Mouse (Mus musculus) forebrain, embryonic 11.5 days (tissue): Measurements from ENCODE around the gene Trim25. TPM values are rescaled to one million over a fixed set of nuclear protein-coding genes. Genes with fewer than 3 reads are reported as not detected.

Experiments
- ATAC-seq: fragments of 200-750 bp; cut with Nextera tagmentation; replicated peaks from 2 replicates; pipeline ENCODE4 v1.8.0; 2017; ENCODE audit warnings: moderate TSS enrichment; ENCODE audit not compliant: low FRiP score
- DNase-seq: peaks from one replicate; pipeline ENCODE4 v3.0.0-alpha.2; 2017; ENCODE audit warnings: low spot score
- H3K27ac ChIP-seq: fragments of 300-500 bp; sonication (generic); 2 replicates; pipeline ENCODE4 v1.5.1; 2014; ENCODE audit warnings: low read depth, low read length
- H3K27me3 ChIP-seq: fragments of 300-500 bp; sonication (generic); 2 replicates; pipeline ENCODE4 v1.6.1; 2014; ENCODE audit warnings: mild to moderate bottlenecking, low read length, mixed read lengths; ENCODE audit not compliant: control insufficient read depth, insufficient read depth
- H3K36me3 ChIP-seq: fragments of 300-500 bp; sonication (generic); 2 replicates; pipeline ENCODE4 v1.6.1; 2014; ENCODE audit warnings: mild to moderate bottlenecking, low read length, moderate library complexity, mixed read lengths; ENCODE audit not compliant: control insufficient read depth, insufficient read depth
- H3K4me1 ChIP-seq: fragments of 300-500 bp; sonication (generic); replicated peaks from 2 replicates; pipeline ENCODE4 v1.6.1; 2014; ENCODE audit warnings: low read length, mixed read lengths; ENCODE audit not compliant: control insufficient read depth, insufficient read depth
- H3K4me2 ChIP-seq: fragments of 300-500 bp; sonication (generic); 2 replicates; pipeline ENCODE4 v1.6.1; 2014; ENCODE audit warnings: low read depth, mild to moderate bottlenecking, low read length, moderate library complexity, mixed read lengths; ENCODE audit not compliant: severe bottlenecking
- H3K4me3 ChIP-seq: fragments of 300-500 bp; sonication (generic); 2 replicates; pipeline ENCODE4 v1.5.1; 2014; ENCODE audit warnings: low read depth, low read length
- H3K9ac ChIP-seq: fragments of 300-500 bp; sonication (generic); 2 replicates; pipeline ENCODE4 v1.6.1; 2014; ENCODE audit warnings: low read length
- H3K9me3 ChIP-seq: fragments of 300-500 bp; sonication (generic); 2 replicates; pipeline ENCODE4 v1.6.1; 2016; ENCODE audit warnings: low read length, mixed read lengths; ENCODE audit not compliant: control insufficient read depth
- WGBS: fragments of 180-500 bp; shearing (Covaris S2); extraction: QIAGEN DNeasy Blood & Tissue Kit; methylation state at CpG from one replicate; pipeline ENCODE4 v1.1.7; 2014; 5-methylcytosine and 5-hydroxymethylcytosine counted together
- polyA plus RNA-seq: library from polyadenylated mRNA; unstranded; fragments of >200 nt; fragmentation: Nextera tagmentation; extraction: Ambion mirVana; gene quantifications from 2 replicates; pipeline ENCODE4 v1.2.1, GENCODE M21; 2014

Gene Trim25
- polyA plus RNA-seq, 1 experiment from 2014 or later, result 2.1 TPM

GRCm38 (mm10) chr11:89058515-89059270 is 59.5 kb downstream of the Trim25 start:
- no peaks in the 10 kb centered on the region for H3K9me3 ChIP-seq
- H3K4me1 ChIP-seq, result peaks cover 11% of the 10 kb centered on the region
- H3K27ac ChIP-seq, result no peak overlapping the region
- H3K4me3 ChIP-seq, result peak overlapping the region; percentile 3; the same call in 1 of the 2 replicates
- H3K27me3 ChIP-seq, result no peaks in the 10 kb centered on the region
- H3K4me2 ChIP-seq, result peak overlapping the region; percentile 95
- 75% methylated on average over 11 of the region's 11 CpGs for WGBS
- DNase-seq (peak; percentile 65), ATAC-seq (no peak)
- no peaks in the 10 kb centered on the region for H3K36me3 ChIP-seq
- H3K9ac ChIP-seq, result no peak overlapping the region; the same call in 1 of the 2 replicates

GRCm38 (mm10) chr11:89059919-89060422 is 60.8 kb downstream of the Trim25 start:
- Histone ChIP-seq H3K27ac (no peak overlapping the region), H3K36me3 (no peaks in the 10 kb centered on the region), H3K4me3 (peak overlapping the region; percentile 79), H3K4me2 (peak overlapping the region; percentile 95), H3K27me3 (no peaks in the 10 kb centered on the region), H3K9me3 (no peaks in the 10 kb centered on the region), H3K9ac (peak overlapping the region; percentile 84), H3K4me1 (peaks cover 11% of the 10 kb centered on the region)
- DNase-seq, result no peak
- ATAC-seq, result peak; percentile 83
- WGBS, result under 1% methylated on average over 33 of the region's 33 CpGs

- Histone ChIP-seq H3K9me3 (no peaks in the 10 kb centered on the region), H3K36me3 (no peaks in the 10 kb centered on the region), H3K9ac (peak overlapping the region; percentile 84), H3K27ac (no peak overlapping the region), H3K4me3 (peak overlapping the region; percentile 79), H3K4me2 (peak overlapping the region; percentile 95), H3K27me3 (no peaks in the 10 kb centered on the region), H3K4me1 (peaks cover 11% of the 10 kb centered on the region)
- peak; percentile 94 for DNase-seq
- peak; percentile 94 for ATAC-seq
- WGBS, result under 1% methylated on average over 63 of the region's 63 CpGs
Observed at GRCm38 (mm10) chr11:89060423-89061089, 61.4 kb downstream of the Trim25 start.

GRCm38 (mm10) chr11:89061362-89061761 is 62.2 kb downstream of the Trim25 start:
- H3K4me3 ChIP-seq, result no peak overlapping the region
- H3K9ac ChIP-seq, result no peak overlapping the region
- H3K36me3 ChIP-seq, result no peaks in the 10 kb centered on the region
- DNase-seq, result no peak
- 87% methylated on average over 7 of the region's 7 CpGs for WGBS
- H3K4me2 ChIP-seq, result no peak overlapping the region
- peaks cover 11% of the 10 kb centered on the region for H3K4me1 ChIP-seq
- ATAC-seq, result no peak
- no peaks in the 10 kb centered on the region for H3K27me3 ChIP-seq
- no peaks in the 10 kb centered on the region for H3K9me3 ChIP-seq
- H3K27ac ChIP-seq, result no peak overlapping the region

- no peak overlapping the region for H3K9ac ChIP-seq
- no peaks in the 10 kb centered on the region for H3K27me3 ChIP-seq
- 83% methylated on average over 6 of the region's 6 CpGs for WGBS
- ATAC-seq (no peak), DNase-seq (no peak)
- H3K4me3 ChIP-seq, result no peak overlapping the region
- no peaks in the 10 kb centered on the region for H3K9me3 ChIP-seq
- no peak overlapping the region for H3K4me2 ChIP-seq
- no peaks in the 10 kb centered on the region for H3K36me3 ChIP-seq
- peaks cover 2% of the 10 kb centered on the region for H3K4me1 ChIP-seq
- no peak overlapping the region for H3K27ac ChIP-seq
Observed at GRCm38 (mm10) chr11:89064312-89064711, 65.1 kb downstream of the Trim25 start.

- DNase-seq (no peak), ATAC-seq (no peak)
- H3K27me3 ChIP-seq, result no peaks in the 10 kb centered on the region
- no peaks in the 10 kb centered on the region; the same call in 1 of the 2 replicates for H3K4me1 ChIP-seq
- H3K4me3 ChIP-seq, result no peak overlapping the region
- H3K36me3 ChIP-seq, result no peaks in the 10 kb centered on the region
- WGBS, result 96% methylated on average over 3 of the region's 3 CpGs
- H3K9ac ChIP-seq, result no peak overlapping the region
- H3K27ac ChIP-seq, result no peak overlapping the region
- H3K9me3 ChIP-seq, result no peaks in the 10 kb centered on the region
- no peak overlapping the region for H3K4me2 ChIP-seq
Observed at GRCm38 (mm10) chr11:89065297-89065696, 66.1 kb downstream of the Trim25 start.

- Histone ChIP-seq H3K27me3 (no peaks in the 10 kb centered on the region), H3K36me3 (no peaks in the 10 kb centered on the region), H3K4me3 (no peak overlapping the region), H3K9me3 (no peaks in the 10 kb centered on the region), H3K9ac (no peak overlapping the region), H3K4me1 (no peaks in the 10 kb centered on the region), H3K4me2 (no peak overlapping the region), H3K27ac (no peak overlapping the region)
- WGBS, result 78% methylated on average over 6 of the region's 6 CpGs
- DNase-seq, result no peak
- no peak for ATAC-seq
Observed at GRCm38 (mm10) chr11:89066126-89066525, 67.0 kb downstream of the Trim25 start.

- no peak for ATAC-seq
- no peaks in the 10 kb centered on the region for H3K4me1 ChIP-seq
Observed at GRCm38 (mm10) chr11:89066750-89067149, 67.6 kb downstream of the Trim25 start, which contains the start of gene Dgke. TSS of gene Dgke (minus strand) at chr11:89066850.

More at GRCm38 (mm10) chr11:89066750-89067149, 67.6 kb downstream of the Trim25 start, which contains the start of gene Dgke:
- H3K4me3 ChIP-seq, result no peak within 1 kb of the TSS
- WGBS, result 94% methylated on average over 1 of the region's 1 CpGs
- H3K4me2 ChIP-seq, result no peak within 1 kb of the TSS
- H3K36me3 ChIP-seq, result no peaks in the 10 kb centered on the region
- H3K9me3 ChIP-seq, result no peaks in the 10 kb centered on the region
- H3K27ac ChIP-seq, result no peak within 1 kb of the TSS
- no peak within 1 kb of the TSS for H3K9ac ChIP-seq
- no peaks in the 10 kb centered on the region for H3K27me3 ChIP-seq
- no peak for DNase-seq
